Comparison of ENCODE assay signal across 16 mouse cellular contexts in genomic region chr10:62172841-62173553, GRCm38 (mm10). TPM values are rescaled to one million over a fixed set of nuclear protein-coding genes. Genes with fewer than 3 reads are reported as not detected.
DNase-seq lines count a peak whose midpoint lies in the region; ATAC-seq and TF ChIP-seq lines count a peak whose summit lies in the region.
"Had no signal": no experiment of that assay in that cellular context is flagged by ENCODE, and none has a peak within 500 bp of the region (broad histone marks: within the 10 kb centered on the region; RNA-seq: fewer than 3 reads in every experiment).

No protein-coding gene starts in this region.

- DNase-seq in lung, postnatal 25 days (ENCODE audit: low spot score), result no peak
- peak; percentile 62 for DNase-seq in embryo, embryonic 9.5 days (ENCODE audit: extremely low spot score)
- peak; percentile 36 for DNase-seq in limb, embryonic 10.5 days (ENCODE audit: low spot score)
- DNase-seq in retina, postnatal 1 day, result peak; percentile 52
- DNase-seq in right cerebral cortex, postnatal 10 days (ENCODE audit: low spot score in 2 of 2), result no peak
- no peak for DNase-seq in lung, adult 2 months
- DNase-seq: cerebellum, adult 9-10 months; gastrocnemius, postnatal 36 days; kidney, postnatal 4 days had no signal

- H3K36me3 ChIP-seq in lung, embryonic 16.5 days (ENCODE audit: control insufficient read depth, insufficient read depth, low read length), result no peaks in the 10 kb centered on the region
- H3K36me3 ChIP-seq in limb, embryonic 10.5 days, result no peaks in the 10 kb centered on the region

- H3K27me3 ChIP-seq in lung, embryonic 16.5 days (ENCODE audit: control insufficient read depth, insufficient read depth, low read depth, low read length), result no peaks in the 10 kb centered on the region
- H3K27me3 ChIP-seq in limb, embryonic 10.5 days (ENCODE audit: low read depth, poor library complexity, severe bottlenecking), result peaks cover 23% of the 10 kb centered on the region

- 7% methylated on average over 9 of the region's 9 CpGs for WGBS in lung, embryonic 16.5 days
- WGBS in limb, embryonic 10.5 days, result 5% methylated on average over 9 of the region's 9 CpGs
- 17% methylated on average over 9 of the region's 9 CpGs for WGBS in lung, adult 2 months

- H3K4me1 ChIP-seq in lung, embryonic 16.5 days (replicated peaks; ENCODE audit: control insufficient read depth, insufficient read depth, low read length), result no peaks in the 10 kb centered on the region; the same call in 1 of the 2 replicates
- peaks cover 21% of the 10 kb centered on the region for H3K4me1 ChIP-seq in limb, embryonic 10.5 days
- H3K4me1 ChIP-seq in lung, adult 2 months (ENCODE audit: control insufficient read depth, insufficient read depth, low read length), result no peaks in the 10 kb centered on the region

- H3K27ac ChIP-seq in lung, embryonic 16.5 days (ENCODE audit: low read length), result 0 out of 2 replicates have a peak overlapping the region, but pooled peaks have one; percentile 28
- 0 out of 2 replicates have a peak overlapping the region, but pooled peaks have one; percentile 0 for H3K27ac ChIP-seq in limb, embryonic 10.5 days
- H3K27ac ChIP-seq: left cerebral cortex, adult 2 months; macrophage had no signal

- no peaks in the 10 kb centered on the region for H3K9me3 ChIP-seq in lung, embryonic 16.5 days (ENCODE audit: control insufficient read depth, low read length)
- no peaks in the 10 kb centered on the region for H3K9me3 ChIP-seq in limb, embryonic 10.5 days (replicated peaks)

- no peak overlapping the region for H3K4me3 ChIP-seq in lung, embryonic 16.5 days (ENCODE audit: low read length)
- no peak overlapping the region for H3K4me3 ChIP-seq in limb, embryonic 10.5 days
- no peak overlapping the region for H3K4me3 ChIP-seq in lung, adult 2 months (replicated peaks; ENCODE audit: extremely low read depth, low read depth, low read length)
- H3K4me3 ChIP-seq: left cerebral cortex, adult 2 months had no signal

- no peak overlapping the region for H3K9ac ChIP-seq in lung, embryonic 16.5 days (ENCODE audit: low read length)

- TF ChIP-seq POLR2A in lung, adult 2 months (IDR thresholded peaks at IDR 0.05; ENCODE audit: borderline replicate concordance, extremely low read depth, low read depth, low read length), result no peak

- no peak overlapping the region for H3K4me2 ChIP-seq in lung, embryonic 16.5 days (ENCODE audit: low read depth, low read length)

- ATAC-seq in lung, embryonic 16.5 days (ENCODE audit: low read depth), result peak; percentile 12; the same call in 1 of the 2 replicates
- ATAC-seq: CD4-positive, CD25-positive, alpha-beta regulatory T cell, adult 4 months; inflammation-experienced regulatory T-cells, adult 6 months had no signal

- no peak for TF ChIP-seq CTCF in lung, adult 2 months (IDR thresholded peaks at IDR 0.05; ENCODE audit: insufficient read depth, low read length)

RNA-seq across cellular contexts. Expression of gene Fam241b, which starts 29.3 kb away (rescaled TPM):
- polyA plus RNA-seq in lung, embryonic 16.5 days (2015; fragmentation: Nextera tagmentation; extraction: Ambion mirVana), result 16.2 and 18.4 TPM in 2 replicates
- polyA plus RNA-seq in limb, embryonic 10.5 days (2016; fragmentation: Nextera tagmentation; extraction: Ambion mirVana), result 9.0 and 12.6 TPM in 2 replicates
- 10.0 and 11.1 TPM in 2 replicates for polyA plus RNA-seq in lung, adult 2 months (2012; rRNA removed)
- polyA plus RNA-seq: macrophage had no signal

RNA-seq across cellular contexts. Expression of gene Neurog3, which starts 40.1 kb away (rescaled TPM):
- not detected in 2 replicates for polyA plus RNA-seq in lung, embryonic 16.5 days (2015; fragmentation: Nextera tagmentation; extraction: Ambion mirVana)
- polyA plus RNA-seq in limb, embryonic 10.5 days (2016; fragmentation: Nextera tagmentation; extraction: Ambion mirVana), result not detected in 2 replicates
- not detected in 2 replicates for polyA plus RNA-seq in lung, adult 2 months (2012; rRNA removed)
- polyA plus RNA-seq: CD4-positive, CD25-positive, alpha-beta regulatory T cell, adult 4 months; heart, embryonic 16.5 days; inflammation-experienced regulatory T-cells, adult 6 months; liver, adult 2 months; macrophage had no signal

RNA-seq across cellular contexts. Expression of gene Tspan15, which starts 58.1 kb away (rescaled TPM):
- polyA plus RNA-seq in lung, embryonic 16.5 days (2015; fragmentation: Nextera tagmentation; extraction: Ambion mirVana), result 96.1 and 116 TPM in 2 replicates
- polyA plus RNA-seq in limb, embryonic 10.5 days (2016; fragmentation: Nextera tagmentation; extraction: Ambion mirVana), result 15.1 and 18.5 TPM in 2 replicates
- polyA plus RNA-seq in lung, adult 2 months (2012; rRNA removed), result 134 and 177 TPM in 2 replicates
- polyA plus RNA-seq: inflammation-experienced regulatory T-cells, adult 6 months; macrophage had no signal

Comparison
In these comparisons a context has a peak if more than half of its experiments do, and no peak if none do; other contexts are left out.
1. DNase-seq: peak in embryo, embryonic 9.5 days (single experiment), limb, embryonic 10.5 days (single experiment) and retina, postnatal 1 day (single experiment); none in lung, postnatal 25 days (single experiment), right cerebral cortex, postnatal 10 days (0 of 2) and lung, adult 2 months (single experiment).